Mouse (Mus musculus): ENCODE measurements around the gene Timm10.

DNA sequence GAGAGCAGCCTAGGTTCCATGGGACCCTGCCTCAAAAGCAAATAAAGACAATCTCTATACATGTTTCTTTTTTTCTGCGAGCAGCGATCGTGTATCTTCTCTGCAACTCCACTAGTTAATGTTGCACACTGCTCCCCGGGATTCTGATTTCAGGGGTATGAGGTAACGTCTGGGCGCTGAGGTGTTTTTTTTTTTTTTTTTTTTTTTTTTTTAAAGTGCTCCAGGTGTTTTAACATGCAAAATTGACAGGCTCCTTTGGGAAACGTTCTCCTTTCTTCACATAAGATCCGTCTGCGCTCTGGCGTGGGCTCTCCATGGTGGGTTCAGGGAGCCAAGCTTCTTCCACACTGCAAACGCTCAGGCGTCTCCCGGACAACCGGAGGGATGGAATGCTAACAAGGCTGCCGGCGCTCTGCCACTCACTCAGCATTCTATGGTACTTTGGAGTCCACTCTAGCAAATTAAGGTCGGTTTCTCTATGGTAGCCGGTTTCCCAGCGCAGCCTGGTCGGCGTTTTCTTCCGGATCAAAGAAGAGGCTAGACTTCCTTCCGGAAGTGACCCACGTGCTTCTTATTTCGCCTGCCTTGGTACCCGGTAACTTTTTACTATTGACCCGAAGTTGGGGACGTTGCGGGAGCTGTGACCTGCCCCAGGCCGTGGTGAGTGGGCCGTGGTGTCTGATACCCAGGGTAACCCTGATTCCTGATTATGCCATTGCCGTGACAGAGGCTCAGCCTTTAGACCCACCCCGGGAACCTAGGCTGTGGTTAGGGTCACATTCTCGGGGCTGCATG lies at the start of gene Timm10:
- TF ChIP-seq POLR2A (IDR thresholded peaks at IDR 0.05; ENCODE audit: borderline replicate concordance, extremely low read depth, insufficient read depth, insufficient read length, poor library complexity, severe bottlenecking), result 0 out of 2 replicates have a peak, but pooled peaks have one; percentile 23
- no peak for TF ChIP-seq CTCF (IDR thresholded peaks at IDR 0.05; ENCODE audit: borderline replicate concordance, extremely low read depth, insufficient read depth, insufficient read length)

Measured in brain, embryonic 14.5 days (tissue).